Mouse (Mus musculus) A20 (cell line): ENCODE results near the gene Prpmp5.
"Not testable (repeated sequence)": the region's sequence is repeated elsewhere in the genome, so short reads cannot be mapped to it uniquely, and the experiment has no call there.

Experiments
- DNase-seq: peaks from one replicate; pipeline ENCODE4 v3.0.0-alpha.2; 2011; ENCODE audit warnings: low read depth, low spot score

Gene Prpmp5

DNA sequence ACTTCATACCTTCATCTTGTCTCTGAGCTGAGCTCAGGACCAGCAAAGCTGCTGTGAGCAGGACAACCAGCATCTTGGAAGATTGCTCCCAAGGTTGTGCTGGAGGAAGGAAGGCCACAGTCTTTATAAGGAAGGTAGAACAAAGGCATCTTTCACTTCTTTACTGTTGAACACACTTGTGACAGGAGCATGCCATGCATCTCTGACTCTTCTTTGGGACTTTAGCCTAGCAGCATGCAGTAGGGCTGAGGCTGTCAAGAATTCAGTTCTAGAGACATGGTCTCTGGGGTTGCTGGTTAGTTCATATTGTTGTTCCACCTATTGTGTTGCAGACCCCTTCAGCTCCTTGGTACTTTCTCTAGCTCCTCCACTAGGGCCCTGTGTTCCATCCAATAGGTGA lies at the start of gene Prpmp5:
Gene Prpmp5, minus strand, starts transcription at position 101 of the 400 bp plus-strand sequence.
- not testable (repeated sequence) for DNase-seq

DNA sequence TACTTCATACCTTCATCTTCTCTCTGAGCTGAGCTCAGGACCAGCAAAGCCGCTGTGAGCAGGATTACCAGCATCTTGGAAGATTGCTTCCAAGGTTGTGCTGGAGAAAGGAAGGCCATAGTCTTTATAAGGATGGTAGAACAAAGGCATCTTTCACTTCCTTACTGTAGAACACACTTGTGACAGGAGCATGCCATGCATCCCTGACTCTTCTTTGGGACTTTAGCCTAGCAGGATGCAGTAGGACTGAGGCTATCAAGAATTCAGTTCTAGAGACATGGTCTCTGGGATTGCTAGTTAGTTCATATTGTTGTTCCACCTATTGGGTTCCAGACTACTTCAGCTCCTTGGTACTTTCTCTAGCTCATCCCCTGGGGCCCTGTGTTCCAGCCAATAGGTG lies 49.5 kb upstream of the Prpmp5 start, which contains the start of gene Gm8882:
Gene Gm8882, minus strand, starts transcription at position 101 of the 400 bp plus-strand sequence.
- DNase-seq, result not testable (repeated sequence)
